Mouse (Mus musculus) retina, adult 2 months (tissue): ENCODE results near the gene Zfp941.

Experiments used
- DNase-seq: peaks from one replicate; pipeline ENCODE4 v3.0.0-alpha.2; 2012; ENCODE audit warnings: low read depth, low spot score

The Zfp941 gene

GRCm38 (mm10) chr7:140840750-140841735, 19.1 kb upstream of the Zfp941 start:
- no peak for DNase-seq

GRCm38 (mm10) chr7:140839556-140839955, 17.6 kb upstream of the Zfp941 start:
- no peak for DNase-seq

- DNase-seq = no peak
Observed at GRCm38 (mm10) chr7:140836243-140837115, 14.5 kb upstream of the Zfp941 start.

GRCm38 (mm10) chr7:140835758-140836087, 13.7 kb upstream of the Zfp941 start:
- no peak for DNase-seq

- no peak for DNase-seq
Observed at GRCm38 (mm10) chr7:140834968-140835757, 13.2 kb upstream of the Zfp941 start, which contains the start of gene Urah. TSS of gene Urah (plus strand) at chr7:140835018.

- DNase-seq = no peak
Observed at GRCm38 (mm10) chr7:140833341-140833740, 11.4 kb upstream of the Zfp941 start.

DNA sequence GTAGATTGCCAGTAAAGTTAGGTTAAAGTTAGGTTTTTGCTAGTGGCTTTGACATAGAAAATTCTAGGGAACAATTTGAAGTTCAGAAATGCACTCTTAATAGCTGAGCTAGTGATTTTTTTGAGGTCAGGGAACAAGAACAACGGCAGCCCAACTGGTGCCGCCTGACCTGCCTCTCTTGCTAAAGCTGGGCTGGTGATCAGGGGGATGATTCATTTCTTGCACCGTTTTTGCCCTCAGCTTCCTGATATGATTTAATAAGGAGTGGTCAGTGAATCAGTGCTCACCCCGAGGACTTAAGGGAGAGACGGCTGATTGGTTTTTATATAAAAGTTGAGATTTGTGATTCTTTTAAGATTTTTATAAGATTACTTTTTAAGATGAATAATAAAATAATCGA, 9.5 kb upstream of the Zfp941 start:
- DNase-seq = no peak

GRCm38 (mm10) chr7:140828171-140828881, 6.3 kb upstream of the Zfp941 start:
- DNase-seq = no peak

- no peak for DNase-seq
Observed at GRCm38 (mm10) chr7:140822731-140823130, 753 bp upstream of the Zfp941 start.

DNA sequence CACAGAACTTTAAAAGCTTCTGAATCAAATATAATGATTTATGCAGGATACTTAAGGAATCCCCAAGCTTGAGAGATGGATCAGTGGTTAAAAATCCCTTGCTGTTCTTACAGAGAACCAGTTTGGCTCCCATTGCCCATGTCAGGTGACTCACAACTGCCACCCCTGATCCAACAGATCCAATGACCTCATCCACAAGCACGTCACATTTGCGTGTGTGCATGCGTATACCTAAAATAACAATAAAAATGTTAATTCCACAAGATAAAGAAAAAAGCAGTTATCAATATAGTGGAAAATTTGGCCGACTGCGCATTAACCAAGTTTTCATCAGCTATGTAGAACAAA, 699 bp downstream of the Zfp941 start:
- no peak for DNase-seq

- no peak for DNase-seq
Observed at GRCm38 (mm10) chr7:140820173-140820572, 1.8 kb downstream of the Zfp941 start.

- DNase-seq = no peak
Observed at GRCm38 (mm10) chr7:140812850-140813249, 9.1 kb downstream of the Zfp941 start.

DNA sequence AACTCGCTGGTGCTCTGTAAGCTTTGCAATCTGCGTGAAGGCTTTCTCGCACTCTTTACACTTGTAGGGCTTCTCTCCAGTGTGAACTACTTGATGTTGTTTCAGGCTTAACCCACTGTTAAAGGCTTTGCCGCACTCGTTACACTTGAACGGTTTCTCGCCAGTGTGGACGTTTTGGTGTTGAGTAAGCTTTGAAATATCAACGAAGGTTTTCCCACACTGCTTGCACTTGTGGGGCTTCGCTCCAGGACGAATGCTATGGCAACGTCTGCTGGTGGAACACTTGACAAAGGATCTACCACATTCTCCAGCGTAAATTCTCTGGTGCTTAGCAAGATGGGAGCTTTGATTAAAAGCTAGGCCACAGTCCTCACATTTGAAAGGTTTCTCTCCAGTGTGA, 10.3 kb downstream of the Zfp941 start:
- no peak for DNase-seq

DNA sequence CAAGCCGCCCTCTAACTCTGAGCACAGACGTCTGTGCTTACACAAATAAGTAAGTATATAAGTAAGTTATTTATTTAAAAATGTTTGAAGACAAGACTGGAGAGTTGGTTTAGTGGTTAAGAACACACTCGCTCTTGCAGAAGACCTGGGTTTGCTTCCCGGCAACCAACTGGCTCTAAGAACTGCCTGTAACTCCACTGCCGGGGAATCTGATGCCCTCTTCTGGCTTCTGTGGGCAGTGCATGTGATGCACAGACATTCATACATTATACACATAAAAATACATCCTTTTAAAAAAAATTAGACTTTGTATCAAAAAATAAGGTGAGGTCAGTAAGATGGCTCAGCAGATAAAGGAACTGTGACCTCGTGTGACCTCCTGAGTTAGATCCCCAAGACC, 11.5 kb downstream of the Zfp941 start:
- no peak for DNase-seq

GRCm38 (mm10) chr7:140805704-140806103, 16.3 kb downstream of the Zfp941 start:
- DNase-seq = no peak

GRCm38 (mm10) chr7:140802629-140803028, 19.3 kb downstream of the Zfp941 start:
- DNase-seq = no peak

- no peak for DNase-seq
Observed at GRCm38 (mm10) chr7:140798212-140798611, 23.8 kb downstream of the Zfp941 start.

DNA sequence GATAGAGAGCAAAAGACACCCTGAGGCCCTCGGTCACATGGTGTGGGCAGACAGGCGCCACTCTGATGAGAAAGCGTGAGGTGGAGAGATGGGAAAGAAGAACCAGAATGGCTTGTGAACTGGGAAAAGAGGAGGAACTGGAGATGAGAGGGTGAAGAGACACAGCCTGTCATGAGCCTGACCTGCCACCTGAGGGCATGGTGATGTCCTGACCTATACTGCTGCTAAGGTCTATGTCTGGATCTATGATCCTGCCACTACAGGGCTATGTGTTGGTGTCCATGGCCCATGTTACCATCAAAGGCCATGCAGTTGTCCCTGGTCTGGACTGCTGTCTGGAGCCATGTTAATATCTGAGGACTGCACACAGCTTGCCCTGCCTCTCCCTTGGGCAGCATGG, 24.4 kb downstream of the Zfp941 start:
- DNase-seq = no peak

DNA sequence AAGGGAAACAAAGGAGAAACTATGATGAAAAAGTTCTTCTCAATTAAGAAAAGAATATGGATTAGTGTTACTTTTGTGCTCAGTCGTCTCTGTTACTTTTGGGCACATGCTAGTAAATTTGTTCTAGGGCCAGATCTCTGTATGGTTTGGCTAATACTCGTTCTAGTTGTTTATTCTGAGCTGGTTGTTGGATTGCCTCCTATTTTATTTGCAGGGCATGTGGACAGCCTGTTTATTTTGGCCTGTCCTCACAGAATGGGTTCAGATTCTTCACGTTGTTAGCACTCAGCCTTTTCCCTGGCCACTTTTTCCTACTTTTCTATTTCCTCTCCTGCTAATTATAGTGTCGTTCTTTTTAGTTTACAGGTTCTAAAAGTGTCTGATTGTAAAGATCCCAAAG, 28.4 kb downstream of the Zfp941 start:
- DNase-seq = no peak

DNA sequence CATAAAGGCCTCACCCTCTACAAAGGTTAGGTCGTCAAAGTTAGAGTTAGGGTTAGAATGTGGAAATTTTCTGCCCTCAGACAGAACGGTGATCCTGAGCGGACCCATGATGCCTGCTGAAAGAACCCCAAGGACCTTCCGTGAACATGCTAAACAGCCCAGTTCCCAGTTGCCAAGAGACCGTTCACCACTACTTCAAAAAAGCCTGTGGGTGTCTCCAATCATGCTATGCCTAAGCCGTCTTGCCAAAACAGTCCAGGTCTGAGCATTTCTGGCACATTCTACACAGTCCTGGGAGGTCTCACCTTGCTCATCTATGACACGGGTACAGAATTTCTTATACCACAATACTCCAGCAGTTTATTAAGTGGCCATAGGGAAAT, 33.9 kb downstream of the Zfp941 start:
- no peak for DNase-seq

GRCm38 (mm10) chr7:140787406-140788052, 34.4 kb downstream of the Zfp941 start, which contains the start of gene Syce1:
TSS of gene Syce1 (minus strand) at chr7:140787852.
- no peak for DNase-seq
